Mouse (Mus musculus): ENCODE data around the gene Prkce.

DNA sequence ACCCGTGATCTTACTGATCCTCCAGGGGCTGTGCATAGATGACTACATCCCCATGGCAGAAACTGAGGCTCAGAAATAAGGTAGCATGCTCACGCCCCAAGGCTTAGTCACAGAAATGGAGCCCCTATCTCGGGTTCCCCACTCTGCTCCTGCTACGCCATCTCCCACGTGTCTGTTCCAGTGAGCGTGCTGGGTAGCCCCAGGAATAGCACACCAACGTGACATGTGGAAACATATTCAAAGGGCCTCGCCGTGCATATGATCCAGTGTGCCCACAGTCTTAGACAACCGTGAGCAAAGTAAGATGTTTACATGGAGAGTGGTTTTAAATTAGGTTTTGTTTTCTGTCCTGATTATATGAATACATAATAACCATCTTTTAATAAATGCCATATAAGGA, 315.1 kb downstream of the Prkce start:
- TF ChIP-seq CTCF (IDR thresholded peaks at IDR 0.05; ENCODE audit: insufficient read depth, low read depth, low read length) (no peak), POLR2A (IDR thresholded peaks at IDR 0.05; ENCODE audit: insufficient read depth, low read depth, low read length) (no peak)
